Mouse (Mus musculus): ENCODE measurements around the gene Spaar.

DNA sequence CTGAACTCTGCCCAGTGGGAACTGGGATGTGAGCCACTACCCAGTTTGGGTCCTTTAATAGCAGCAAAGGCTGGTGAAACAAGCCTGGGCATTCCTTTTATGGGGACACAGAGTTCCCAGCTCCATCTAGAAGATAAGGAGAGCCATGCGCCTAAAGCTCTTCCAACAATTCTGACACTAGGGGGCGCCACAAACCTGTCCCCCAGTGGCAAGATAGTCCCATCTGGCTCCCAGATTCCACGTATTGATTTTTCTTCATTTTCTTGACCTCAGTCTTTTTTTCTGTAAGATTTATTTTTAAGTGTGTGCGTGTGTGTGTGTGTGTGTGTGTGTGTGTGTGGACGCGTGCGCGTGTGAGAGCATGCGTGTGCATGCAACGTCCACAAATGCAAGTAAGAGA lies 30.6 kb downstream of the Spaar start:
- TF ChIP-seq GATA1 (IDR thresholded peaks at IDR 0.05; ENCODE audit: borderline replicate concordance, low read length), result no peak
- 0 out of 2 replicates have a peak, but pooled peaks have one; percentile 11 for TF ChIP-seq CTCF (IDR thresholded peaks at IDR 0.05; ENCODE audit: low read depth, low read length)
- TF ChIP-seq POLR2AphosphoS5 (IDR thresholded peaks at IDR 0.05; ENCODE audit: insufficient replicate concordance, low read depth, low read length), result no peak
- TF ChIP-seq GATA2 (IDR thresholded peaks at IDR 0.05; ENCODE audit: borderline replicate concordance, low read depth, low read length), result no peak
- TF ChIP-seq TAL1 (conservative IDR thresholded peaks at IDR 0.05; ENCODE audit: low read depth, low read length), result no peak
